Mouse (Mus musculus): ENCODE measurements around the gene Taf9. TPM values are rescaled to one million over a fixed set of nuclear protein-coding genes. Genes with fewer than 3 reads are reported as not detected.

The Taf9 gene
- polyA plus RNA-seq (2012; rRNA removed) = 1.8 and 2.6 TPM in 2 replicates

- H3K4me3 ChIP-seq (ENCODE audit: insufficient read depth, low read depth, low read length) = peak within 1 kb of the TSS; percentile 94
- TF ChIP-seq CTCF (conservative IDR thresholded peaks at IDR 0.05; ENCODE audit: insufficient read depth, insufficient read length, low read depth, low read length) = no peak
- no peak for TF ChIP-seq POLR2A (IDR thresholded peaks at IDR 0.05; ENCODE audit: low read depth, low read length)
- no peaks in the 10 kb centered on the region for H3K27me3 ChIP-seq (replicated peaks; ENCODE audit: control insufficient read depth, insufficient read depth, low read length)
- WGBS = under 1% methylated on average over 63 of the region's 63 CpGs
- peak within 1 kb of the TSS; percentile 99 for H3K27ac ChIP-seq (ENCODE audit: insufficient read depth, low read depth, low read length)
- DNase-seq = no peak
- peaks cover 7% of the 10 kb centered on the region; the same call in 1 of the 2 replicates for H3K4me1 ChIP-seq (ENCODE audit: control insufficient read depth, insufficient read depth, low read length)
- peaks cover 1% of the 10 kb centered on the region; the same call in 1 of the 2 replicates for H3K36me3 ChIP-seq (ENCODE audit: control insufficient read depth, insufficient read depth, low read length)
Measured at GRCm38 (mm10) chr13:100651439-100652186, at the start of gene Taf9. Gene Taf9, plus strand, starts transcription at chr13:100651579.

- DNase-seq = peak; percentile 91
- Histone ChIP-seq H3K4me3 (ENCODE audit: insufficient read depth, low read depth, low read length) (no peak overlapping the region), H3K4me1 (ENCODE audit: control insufficient read depth, insufficient read depth, low read length) (peaks cover 9% of the 10 kb centered on the region), H3K27me3 (replicated peaks; ENCODE audit: control insufficient read depth, insufficient read depth, low read length) (no peaks in the 10 kb centered on the region), H3K36me3 (ENCODE audit: control insufficient read depth, insufficient read depth, low read length) (no peaks in the 10 kb centered on the region; the same call in 1 of the 2 replicates), H3K27ac (ENCODE audit: insufficient read depth, low read depth, low read length) (peak overlapping the region; percentile 84)
- TF ChIP-seq POLR2A (IDR thresholded peaks at IDR 0.05; ENCODE audit: low read depth, low read length) (no peak), CTCF (conservative IDR thresholded peaks at IDR 0.05; ENCODE audit: insufficient read depth, insufficient read length, low read depth, low read length) (no peak)
- 43% methylated on average over 5 of the region's 5 CpGs for WGBS
Measured at GRCm38 (mm10) chr13:100602239-100602902, 49.0 kb upstream of the Taf9 start.

DNA sequence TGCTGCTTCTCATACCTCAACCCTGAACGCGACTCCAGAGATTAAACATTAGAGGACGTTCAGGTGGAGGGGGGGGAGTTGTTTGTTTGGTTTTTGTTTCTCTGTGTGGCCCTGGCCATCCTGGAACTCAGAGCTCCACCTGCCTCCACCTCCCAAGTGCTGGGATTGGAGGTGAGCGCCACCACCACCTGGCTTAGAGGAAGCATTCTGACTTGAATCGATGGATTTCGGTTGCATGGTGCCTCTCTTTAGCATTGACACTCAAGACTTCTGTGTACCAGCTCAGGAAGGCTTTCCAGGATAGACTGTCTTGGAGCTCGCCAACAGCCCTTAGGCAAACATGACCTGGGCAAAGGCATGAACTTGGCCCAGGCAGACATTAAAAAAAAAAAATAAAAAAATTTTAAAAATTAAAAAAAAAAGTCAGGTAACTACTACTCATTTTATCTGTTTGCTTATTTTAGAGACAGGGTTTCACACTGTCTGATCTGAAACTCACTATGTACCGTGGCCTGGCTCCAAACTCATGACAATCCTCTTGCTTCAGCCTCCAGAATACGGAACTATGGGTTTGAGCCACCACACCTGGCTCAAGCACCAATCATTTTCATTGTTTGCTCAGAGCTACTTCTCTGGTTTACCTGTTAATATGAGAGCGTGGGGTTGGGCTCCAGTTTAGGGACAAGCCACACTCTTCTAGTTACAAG is 48.2 kb upstream of the Taf9 start:
- Histone ChIP-seq H3K4me3 (ENCODE audit: insufficient read depth, low read depth, low read length) (no peak overlapping the region), H3K36me3 (ENCODE audit: control insufficient read depth, insufficient read depth, low read length) (no peaks in the 10 kb centered on the region), H3K4me1 (ENCODE audit: control insufficient read depth, insufficient read depth, low read length) (peaks cover 9% of the 10 kb centered on the region), H3K27me3 (replicated peaks; ENCODE audit: control insufficient read depth, insufficient read depth, low read length) (no peaks in the 10 kb centered on the region), H3K27ac (ENCODE audit: insufficient read depth, low read depth, low read length) (peak overlapping the region; percentile 75)
- 74% methylated on average over 10 of the region's 10 CpGs for WGBS
- DNase-seq = peak; percentile 48
- TF ChIP-seq CTCF (conservative IDR thresholded peaks at IDR 0.05; ENCODE audit: insufficient read depth, insufficient read length, low read depth, low read length) (no peak), POLR2A (IDR thresholded peaks at IDR 0.05; ENCODE audit: low read depth, low read length) (no peak)

DNA sequence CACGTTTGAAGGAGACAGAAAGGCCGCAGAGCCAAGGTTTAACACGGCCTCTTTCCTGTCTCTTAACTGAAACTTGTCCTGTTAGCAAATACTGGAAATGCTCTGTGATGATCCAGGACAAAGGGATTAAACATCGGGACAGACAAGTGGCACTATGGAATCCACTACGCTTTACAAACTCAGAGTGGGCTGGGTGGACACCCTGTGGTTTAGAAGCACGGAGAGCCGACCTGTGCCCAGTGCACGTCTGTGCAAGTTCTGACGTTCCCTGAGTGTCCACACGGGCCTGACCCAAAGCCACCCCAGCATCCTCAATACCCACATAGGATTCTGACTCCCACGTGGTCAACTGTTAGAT is 47.7 kb upstream of the Taf9 start:
- WGBS = 90% methylated on average over 11 of the region's 11 CpGs
- TF ChIP-seq CTCF (conservative IDR thresholded peaks at IDR 0.05; ENCODE audit: insufficient read depth, insufficient read length, low read depth, low read length) = no peak
- TF ChIP-seq POLR2A (IDR thresholded peaks at IDR 0.05; ENCODE audit: low read depth, low read length) = no peak
- no peak for DNase-seq
- no peak overlapping the region for H3K27ac ChIP-seq (ENCODE audit: insufficient read depth, low read depth, low read length)
- no peaks in the 10 kb centered on the region for H3K36me3 ChIP-seq (ENCODE audit: control insufficient read depth, insufficient read depth, low read length)
- peaks cover 9% of the 10 kb centered on the region for H3K4me1 ChIP-seq (ENCODE audit: control insufficient read depth, insufficient read depth, low read length)
- H3K27me3 ChIP-seq (replicated peaks; ENCODE audit: control insufficient read depth, insufficient read depth, low read length) = no peaks in the 10 kb centered on the region
- no peak overlapping the region for H3K4me3 ChIP-seq (ENCODE audit: insufficient read depth, low read depth, low read length)

GRCm38 (mm10) chr13:100605845-100606244 is 45.5 kb upstream of the Taf9 start:
- 44% methylated on average over 1 of the region's 1 CpGs for WGBS
- Histone ChIP-seq H3K27me3 (replicated peaks; ENCODE audit: control insufficient read depth, insufficient read depth, low read length) (no peaks in the 10 kb centered on the region), H3K4me1 (ENCODE audit: control insufficient read depth, insufficient read depth, low read length) (peaks cover 9% of the 10 kb centered on the region), H3K36me3 (ENCODE audit: control insufficient read depth, insufficient read depth, low read length) (no peaks in the 10 kb centered on the region), H3K27ac (ENCODE audit: insufficient read depth, low read depth, low read length) (no peak overlapping the region), H3K4me3 (ENCODE audit: insufficient read depth, low read depth, low read length) (no peak overlapping the region)
- DNase-seq = no peak
- TF ChIP-seq CTCF (conservative IDR thresholded peaks at IDR 0.05; ENCODE audit: insufficient read depth, insufficient read length, low read depth, low read length) (no peak), POLR2A (IDR thresholded peaks at IDR 0.05; ENCODE audit: low read depth, low read length) (no peak)

DNA sequence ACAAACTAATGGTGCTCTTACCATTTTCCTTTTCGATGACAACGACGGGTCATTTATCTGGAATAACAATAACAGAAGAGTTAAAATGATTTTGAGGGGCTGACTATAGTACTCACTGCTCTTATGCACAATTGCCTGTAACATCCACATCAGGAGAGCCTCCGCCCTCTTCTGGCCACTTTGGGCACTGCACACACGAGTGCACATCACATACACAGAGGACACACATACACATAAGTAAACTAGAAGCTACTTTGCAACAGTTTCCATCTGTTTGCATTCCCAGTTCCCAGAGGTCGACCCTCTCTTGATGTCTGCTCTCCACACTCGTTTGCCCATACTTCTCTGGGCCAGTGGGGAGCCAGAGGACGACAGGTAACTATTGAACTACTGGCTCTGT is 43.6 kb upstream of the Taf9 start:
- WGBS = 92% methylated on average over 8 of the region's 8 CpGs
- H3K4me1 ChIP-seq (ENCODE audit: control insufficient read depth, insufficient read depth, low read length) = peaks cover 9% of the 10 kb centered on the region
- TF ChIP-seq POLR2A (IDR thresholded peaks at IDR 0.05; ENCODE audit: low read depth, low read length) (no peak), CTCF (conservative IDR thresholded peaks at IDR 0.05; ENCODE audit: insufficient read depth, insufficient read length, low read depth, low read length) (peak; percentile 27)

DNA sequence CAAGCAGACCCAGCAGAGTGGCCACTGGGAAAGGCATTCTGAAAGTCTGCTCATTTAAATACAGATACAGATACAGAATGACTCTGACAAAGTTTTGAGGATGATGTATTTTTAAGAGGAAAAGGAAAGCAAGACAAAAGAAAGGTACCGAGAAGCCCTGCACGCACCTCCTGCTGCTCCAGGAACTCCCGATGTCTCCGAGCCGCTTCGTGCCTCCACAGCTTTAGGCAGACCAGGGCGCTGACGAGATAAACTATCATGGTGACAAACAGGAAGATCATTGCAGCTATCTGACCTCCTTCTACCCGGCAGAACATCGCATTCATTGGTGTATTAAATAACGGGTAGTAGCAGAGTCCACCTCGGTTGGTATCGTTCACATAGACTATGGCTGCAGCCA is 40.1 kb upstream of the Taf9 start:
- Histone ChIP-seq H3K4me1 (ENCODE audit: control insufficient read depth, insufficient read depth, low read length) (peaks cover 8% of the 10 kb centered on the region), H3K27ac (ENCODE audit: insufficient read depth, low read depth, low read length) (no peak overlapping the region), H3K36me3 (ENCODE audit: control insufficient read depth, insufficient read depth, low read length) (no peaks in the 10 kb centered on the region), H3K27me3 (replicated peaks; ENCODE audit: control insufficient read depth, insufficient read depth, low read length) (no peaks in the 10 kb centered on the region), H3K4me3 (ENCODE audit: insufficient read depth, low read depth, low read length) (no peak overlapping the region)
- TF ChIP-seq CTCF (conservative IDR thresholded peaks at IDR 0.05; ENCODE audit: insufficient read depth, insufficient read length, low read depth, low read length) = no peak
- TF ChIP-seq POLR2A (IDR thresholded peaks at IDR 0.05; ENCODE audit: low read depth, low read length) = no peak
- WGBS = 88% methylated on average over 13 of the region's 13 CpGs
- no peak for DNase-seq

More for the DNA sequence above, 43.6 kb upstream of the Taf9 start:
- Histone ChIP-seq H3K36me3 (ENCODE audit: control insufficient read depth, insufficient read depth, low read length) (no peaks in the 10 kb centered on the region), H3K27ac (ENCODE audit: insufficient read depth, low read depth, low read length) (no peak overlapping the region), H3K27me3 (replicated peaks; ENCODE audit: control insufficient read depth, insufficient read depth, low read length) (no peaks in the 10 kb centered on the region), H3K4me3 (ENCODE audit: insufficient read depth, low read depth, low read length) (no peak overlapping the region)
- DNase-seq = no peak
